Mouse (Mus musculus) cerebellum, adult 9-10 months (tissue): Measurements from ENCODE around the gene Gm49337.

ENCODE experiments used
- DNase-seq: peaks from one replicate; pipeline ENCODE4 v3.0.0; 2022

Gm49337 gene

DNA sequence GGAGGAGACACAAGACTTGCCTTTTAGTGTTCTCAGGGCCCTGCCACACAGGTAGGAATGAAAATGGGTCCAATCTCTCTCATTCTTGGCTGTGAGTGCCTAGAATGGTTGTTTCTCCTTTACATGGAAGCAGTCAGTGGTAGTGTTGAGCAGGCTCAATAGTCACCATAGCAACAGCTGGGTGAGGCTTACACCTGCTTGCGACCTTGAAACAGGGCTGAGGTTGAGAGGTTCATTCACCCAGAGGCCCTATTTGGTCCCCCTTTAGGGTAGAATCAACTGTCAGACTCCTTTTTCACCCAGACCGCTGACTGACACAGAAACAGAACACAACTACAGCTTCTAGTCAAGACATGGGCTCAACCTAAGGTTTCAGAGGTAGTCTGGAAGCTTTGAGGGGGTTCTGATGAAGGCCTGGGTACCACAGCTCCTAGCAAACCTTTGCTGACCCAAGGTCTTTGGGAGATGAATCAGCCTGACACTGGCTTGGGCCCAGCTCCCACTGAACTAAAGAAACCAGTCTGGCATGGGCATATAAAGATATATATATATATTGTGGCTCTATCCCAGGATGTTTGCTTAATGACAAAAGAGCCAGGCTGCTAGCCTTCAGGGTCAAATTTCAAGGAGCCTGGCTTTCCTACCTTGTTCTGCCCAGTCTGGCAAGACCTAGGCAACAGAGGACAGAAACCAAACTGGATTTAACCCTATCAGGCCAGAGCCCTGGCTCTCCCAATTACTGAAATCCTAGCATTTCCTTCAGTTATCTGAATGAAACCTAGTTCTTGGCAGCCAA, 8.2 kb upstream of the Gm49337 start:
- DNase-seq: no peak

GRCm38 (mm10) chr4:116165708-116166407, 7.3 kb upstream of the Gm49337 start:
- no peak for DNase-seq

GRCm38 (mm10) chr4:116167404-116167803, 5.8 kb upstream of the Gm49337 start, which contains the start of gene Tspan1:
Gene Tspan1, minus strand, starts transcription at chr4:116167601.
- no peak for DNase-seq

DNA sequence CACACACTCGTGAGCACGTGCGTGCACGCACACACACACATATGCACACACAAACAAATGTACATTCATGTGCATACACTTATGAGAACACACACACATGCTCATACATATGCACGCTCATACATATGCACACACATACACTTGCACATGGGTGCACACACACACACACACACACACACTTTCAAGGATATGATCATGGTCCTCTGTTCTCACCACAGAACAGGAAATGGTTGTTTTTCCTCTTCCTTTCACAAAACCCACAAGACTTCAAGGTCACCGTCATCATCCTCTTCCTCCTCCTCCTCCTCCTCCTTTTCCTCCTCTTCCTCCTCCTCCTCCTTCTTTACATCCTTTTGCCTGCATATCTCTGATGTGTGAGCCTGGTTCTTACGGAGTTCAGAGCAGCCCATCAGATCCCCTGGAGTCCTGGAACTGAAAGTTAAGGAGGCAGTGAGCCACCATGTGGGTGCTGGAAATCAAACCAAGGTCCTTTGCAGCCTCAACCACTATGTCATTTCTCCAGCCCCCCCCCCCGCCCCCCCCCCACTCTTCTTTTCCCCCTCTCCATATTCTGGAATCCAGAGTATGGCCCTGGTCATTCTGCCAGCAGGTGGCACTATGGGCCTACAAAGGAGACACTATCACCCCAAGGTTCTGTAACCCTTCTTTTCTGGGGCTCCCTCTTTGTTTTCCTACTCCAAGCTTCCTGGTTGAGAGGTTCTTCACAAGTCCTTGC, 4.4 kb upstream of the Gm49337 start:
- DNase-seq: peak; percentile 91

- DNase-seq: no peak
Observed at GRCm38 (mm10) chr4:116169353-116169672, 3.9 kb upstream of the Gm49337 start.

- DNase-seq: peak; percentile 67
Observed at GRCm38 (mm10) chr4:116173752-116174151, 568 bp downstream of the Gm49337 start.

GRCm38 (mm10) chr4:116174466-116175116, 1.4 kb downstream of the Gm49337 start:
- peak; percentile 92 for DNase-seq

DNA sequence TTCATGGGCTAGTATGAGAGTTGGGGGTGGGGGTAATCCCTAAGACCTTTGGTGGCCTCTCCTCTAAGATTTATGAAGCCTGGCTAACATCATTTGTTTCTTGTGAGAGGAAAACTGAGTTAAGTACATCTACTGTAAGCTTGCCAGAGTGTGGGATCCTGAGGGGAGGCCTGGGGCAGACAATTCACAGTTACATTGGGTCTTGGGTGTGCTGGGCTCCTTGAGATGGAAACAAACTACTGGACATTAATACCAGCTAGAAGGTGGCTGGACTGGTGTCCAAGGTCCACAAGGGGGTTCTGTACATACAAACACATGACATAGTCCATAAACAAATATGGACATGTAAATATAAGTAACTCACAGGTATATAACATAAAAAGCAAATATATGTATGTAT, 2.0 kb downstream of the Gm49337 start:
- DNase-seq: no peak

DNA sequence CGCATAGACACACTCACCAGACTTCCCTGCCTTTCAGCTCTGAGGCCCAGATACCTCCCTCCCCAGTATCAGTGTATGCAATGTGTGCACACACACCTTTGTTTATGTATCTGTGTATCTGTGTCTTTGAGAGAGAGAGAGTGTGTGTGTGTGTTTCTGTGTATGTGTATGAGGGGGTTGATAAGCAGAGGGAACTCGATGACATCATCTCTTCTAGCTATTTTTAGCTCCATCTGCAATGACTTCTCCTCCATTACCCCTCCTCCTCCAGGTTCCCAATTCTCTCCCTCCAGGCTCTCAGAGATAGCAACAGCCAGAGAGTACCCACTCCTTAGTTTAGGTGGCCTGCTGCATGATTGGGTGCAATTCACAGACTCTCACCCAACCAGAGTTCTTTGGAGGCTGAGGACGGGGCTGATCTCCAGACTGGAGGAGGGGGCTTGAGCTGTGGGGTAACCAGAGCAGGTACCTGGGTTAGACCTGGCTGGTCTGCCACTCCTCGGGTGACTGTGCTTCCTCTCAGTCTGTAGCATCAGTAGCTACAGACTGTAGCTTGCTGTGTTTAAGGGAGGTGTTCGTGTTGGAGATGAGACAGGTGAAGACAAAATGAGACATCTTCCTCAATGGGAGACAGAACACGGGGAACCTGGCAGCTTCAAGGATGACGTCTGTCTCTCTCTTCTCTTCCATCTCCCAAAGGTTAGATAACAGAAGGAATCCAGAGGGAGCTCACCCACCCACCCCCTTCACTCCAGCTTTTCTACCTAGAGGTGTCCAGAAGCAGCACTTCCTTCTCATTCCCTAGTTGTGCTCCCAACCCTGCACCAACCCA, 2.7 kb downstream of the Gm49337 start:
- DNase-seq: peak; percentile 94

GRCm38 (mm10) chr4:116176543-116176988, 3.4 kb downstream of the Gm49337 start:
- peak; percentile 98 for DNase-seq

- peak; percentile 86 for DNase-seq
Observed at GRCm38 (mm10) chr4:116177140-116177539, 4.0 kb downstream of the Gm49337 start.

GRCm38 (mm10) chr4:116182079-116182478, 8.9 kb downstream of the Gm49337 start:
- no peak for DNase-seq

GRCm38 (mm10) chr4:116182745-116183144, 9.6 kb downstream of the Gm49337 start:
- peak; percentile 76 for DNase-seq

DNA sequence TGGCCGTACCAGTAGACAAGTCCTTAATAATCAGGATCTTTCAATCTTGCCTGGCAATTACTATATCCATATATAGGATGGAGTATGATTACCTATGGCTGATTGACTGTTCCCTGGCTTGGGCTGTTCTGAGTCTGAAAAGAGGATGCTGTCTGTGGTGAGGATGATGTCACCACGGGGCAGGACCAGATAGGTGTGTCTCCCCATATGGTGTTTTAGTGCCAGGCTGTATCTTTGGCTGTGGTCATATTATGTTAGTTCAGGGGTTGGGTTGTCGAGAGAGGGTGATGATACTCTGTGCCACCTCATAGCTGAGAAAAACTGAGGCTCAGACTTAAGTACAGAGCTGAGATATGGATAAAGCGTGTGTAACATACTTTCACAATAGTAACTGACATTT, 11.9 kb downstream of the Gm49337 start:
- DNase-seq: no peak

- DNase-seq: no peak
Observed at GRCm38 (mm10) chr4:116192286-116192835, 19.2 kb downstream of the Gm49337 start.

GRCm38 (mm10) chr4:116193583-116194383, 20.6 kb downstream of the Gm49337 start:
- no peak for DNase-seq

- peak; percentile 65 for DNase-seq
Observed at GRCm38 (mm10) chr4:116198422-116198821, 25.2 kb downstream of the Gm49337 start.

- DNase-seq: no peak
Observed at GRCm38 (mm10) chr4:116204422-116204821, 31.2 kb downstream of the Gm49337 start.

GRCm38 (mm10) chr4:116206531-116206930, 33.3 kb downstream of the Gm49337 start:
- DNase-seq: no peak

GRCm38 (mm10) chr4:116208891-116209290, 35.7 kb downstream of the Gm49337 start:
- DNase-seq: no peak
